Mouse (Mus musculus): ENCODE measurements around the gene Slc39a11.

- TF ChIP-seq CTCF (IDR thresholded peaks at IDR 0.05) (no peak), EP300 (IDR thresholded peaks at IDR 0.05) (no peak)
Measured at GRCm38 (mm10) chr11:113625437-113625836, 24.4 kb downstream of the Slc39a11 start.

Data from lung, postnatal 0 days (tissue).